Mouse (Mus musculus) lung, adult 2 months (tissue): ENCODE results near the gene Abl2. TPM values are rescaled to one million over a fixed set of nuclear protein-coding genes. Genes with fewer than 3 reads are reported as not detected.

ENCODE experiments used
- DNase-seq: peaks from one replicate; pipeline ENCODE4 v3.0.0; 2022
- H3K4me1 ChIP-seq: fragments of 200-500 bp; 2 replicates; pipeline ENCODE4 v1.6.1; 2011; ENCODE audit warnings: low read length; ENCODE audit not compliant: control insufficient read depth, insufficient read depth
- H3K4me3 ChIP-seq: fragments of 200-500 bp; replicated peaks from 2 replicates; pipeline ENCODE3; 2011; ENCODE audit warnings: low read depth, mild to moderate bottlenecking, control low read depth, low read length; ENCODE audit errors: extremely low read depth
- CTCF ChIP-seq: fragments of 200-500 bp; IDR thresholded peaks from 2 replicates; pipeline ENCODE4 v1.5.1; 2011; ENCODE audit warnings: mild to moderate bottlenecking, low read length, control low read depth; ENCODE audit not compliant: insufficient read depth
- POLR2A ChIP-seq: fragments of 200-500 bp; IDR thresholded peaks from 2 replicates; pipeline ENCODE4 v1.6.1; 2011; ENCODE audit warnings: low read depth, mild to moderate bottlenecking, control low read depth, low read length, borderline replicate concordance; ENCODE audit errors: extremely low read depth
- WGBS: fragments of 180-500 bp; shearing (Covaris S2); methylation state at CpG from one replicate; pipeline ENCODE4 v1.1.7; 2018; 5-methylcytosine and 5-hydroxymethylcytosine counted together
- polyA plus RNA-seq: library from polyadenylated mRNA; depleted of rRNA; stranded (reverse); fragments of >200 nt; gene quantifications from 2 replicates; pipeline ENCODE4 v1.2.3, GENCODE M21; 2012

Abl2 gene
- polyA plus RNA-seq, 1 experiment: 9.8 TPM

- Histone ChIP-seq H3K4me1 (peaks cover 28% of the 10 kb centered on the region), H3K4me3 (no peak overlapping the region)
- 61% methylated on average over 8 of the region's 8 CpGs for WGBS
- DNase-seq: no peak
- TF ChIP-seq CTCF: no peak
- TF ChIP-seq POLR2A: no peak
These were observed 107.2 kb downstream of the Abl2 start for GRCm38 (mm10) chr1:156665777-156666176.

DNA sequence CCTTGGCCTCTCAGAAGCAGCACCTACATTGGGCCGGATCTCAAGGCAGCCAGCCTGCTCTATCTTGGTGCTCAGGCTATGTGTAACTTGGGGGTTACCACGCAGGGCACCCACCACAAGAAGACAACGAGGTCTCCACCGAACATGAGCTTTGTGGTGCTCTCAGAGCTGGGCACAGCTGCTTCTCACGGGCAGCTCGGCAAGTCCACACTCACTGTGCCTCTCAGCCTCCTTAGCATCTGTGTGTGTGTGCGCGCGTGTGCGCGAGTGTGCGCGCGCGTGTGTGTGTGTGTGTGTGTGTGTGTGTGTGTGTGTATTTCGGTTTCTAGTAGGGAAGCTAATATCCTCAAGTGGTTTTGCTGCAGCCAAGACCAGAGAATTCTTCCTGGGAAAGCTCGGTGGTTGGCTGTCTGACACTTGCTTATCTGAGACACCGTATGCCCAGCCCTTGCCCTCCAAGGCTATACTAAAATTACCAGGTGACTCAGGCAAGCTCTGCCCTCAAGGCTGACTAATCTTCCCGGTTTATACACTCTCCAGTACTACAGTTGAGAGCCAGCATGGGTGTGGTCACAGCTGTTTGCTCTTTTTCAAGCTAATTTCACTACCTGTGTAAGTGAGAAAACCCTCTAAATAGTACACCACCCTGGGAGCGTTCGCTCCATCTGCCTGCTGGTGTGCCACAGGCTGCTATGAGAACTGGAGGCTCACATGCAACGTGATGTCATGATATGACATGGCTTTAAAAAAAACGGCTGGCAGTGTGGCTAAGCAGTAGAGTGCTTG is 108.7 kb downstream of the Abl2 start:
- TF ChIP-seq POLR2A (no peak), CTCF (no peak)
- WGBS: 72% methylated on average over 23 of the region's 23 CpGs
- peak; percentile 39 for DNase-seq
- Histone ChIP-seq H3K4me3 (no peak overlapping the region), H3K4me1 (peaks cover 26% of the 10 kb centered on the region)

GRCm38 (mm10) chr1:156668602-156669001 is 110.0 kb downstream of the Abl2 start:
- peak; percentile 29 for DNase-seq
- H3K4me3 ChIP-seq: no peak overlapping the region
- 46% methylated on average over 5 of the region's 5 CpGs for WGBS
- H3K4me1 ChIP-seq: peaks cover 32% of the 10 kb centered on the region
- no peak for TF ChIP-seq POLR2A
- TF ChIP-seq CTCF: no peak

GRCm38 (mm10) chr1:156669208-156669983 is 110.8 kb downstream of the Abl2 start:
- Histone ChIP-seq H3K4me3 (no peak overlapping the region), H3K4me1 (peaks cover 32% of the 10 kb centered on the region)
- TF ChIP-seq CTCF (no peak), POLR2A (0 out of 2 replicates have a peak, but pooled peaks have one; percentile 22)
- 38% methylated on average over 11 of the region's 11 CpGs for WGBS
- peak; percentile 53 for DNase-seq

DNA sequence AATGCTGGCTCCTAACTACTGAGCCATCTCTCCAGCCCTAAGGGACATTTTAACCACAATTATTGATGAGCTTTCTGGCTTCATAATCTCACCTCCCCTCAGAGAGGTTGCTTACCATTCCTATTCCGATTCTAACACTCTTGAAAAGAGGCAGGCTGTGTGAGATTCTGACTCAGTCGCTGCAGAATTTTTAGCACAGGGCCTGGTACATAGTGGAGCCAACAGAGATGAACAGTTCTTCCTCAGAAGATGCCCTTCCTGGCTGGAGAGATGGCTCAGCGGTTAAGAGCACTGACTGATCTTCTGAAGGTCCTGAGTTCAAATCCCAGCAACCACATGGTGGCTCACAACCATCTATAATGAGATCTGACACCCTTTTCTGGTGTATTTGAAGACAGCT is 113.3 kb downstream of the Abl2 start:
- WGBS: 91% methylated on average over 3 of the region's 3 CpGs

DNA sequence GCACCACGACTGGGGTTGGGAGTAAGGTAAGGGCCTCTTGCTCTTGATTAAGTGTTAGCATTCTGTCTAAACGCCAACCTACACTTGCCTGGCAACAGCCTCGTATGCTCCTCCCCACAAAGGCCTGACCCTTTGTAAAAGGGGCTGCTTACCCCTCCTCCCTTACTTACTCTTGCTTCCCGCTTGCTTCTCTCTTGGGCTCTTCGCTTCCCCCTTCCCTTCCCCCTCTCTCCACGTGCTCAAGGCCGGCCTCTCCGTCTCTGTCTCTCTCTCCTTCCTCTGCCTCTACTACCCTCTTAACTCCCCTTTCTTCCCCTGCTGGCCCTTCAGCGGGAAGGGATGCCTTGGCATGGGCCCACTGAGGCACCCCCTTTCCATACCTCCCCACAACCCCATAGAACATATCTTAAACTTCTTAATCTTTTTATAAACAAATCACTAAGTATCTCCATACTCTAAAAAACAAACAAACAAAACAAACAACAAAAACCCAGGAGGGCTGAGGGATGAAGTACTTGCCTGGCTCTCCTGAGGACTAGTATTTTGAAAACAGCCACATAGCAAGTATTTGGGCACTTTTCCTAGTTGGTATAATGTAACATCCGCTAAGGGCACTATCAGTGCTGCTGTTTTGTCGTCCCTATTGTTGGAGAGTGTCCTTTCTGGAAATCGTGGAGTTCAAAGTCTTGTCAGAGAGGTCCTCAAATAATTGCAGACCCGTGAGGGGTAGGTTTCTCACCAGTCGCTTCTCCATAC is 114.3 kb downstream of the Abl2 start:
- 13% methylated on average over 14 of the region's 14 CpGs for WGBS
- TF ChIP-seq CTCF (no peak), POLR2A (no peak)

More for the DNA sequence above, 113.3 kb downstream of the Abl2 start:
- no peak for TF ChIP-seq POLR2A
- TF ChIP-seq CTCF: no peak
- H3K4me1 ChIP-seq: peaks cover 27% of the 10 kb centered on the region
- DNase-seq: no peak
- no peak overlapping the region for H3K4me3 ChIP-seq

GRCm38 (mm10) chr1:156673476-156674194 is 115.0 kb downstream of the Abl2 start:
- peak; percentile 59 for DNase-seq
- 0% methylated on average over 29 of the region's 29 CpGs for WGBS
- Histone ChIP-seq H3K4me3 (peak overlapping the region; percentile 80), H3K4me1 (peaks cover 18% of the 10 kb centered on the region)
- no peak; the same call in 1 of the 2 replicates for TF ChIP-seq POLR2A
- TF ChIP-seq CTCF: no peak

More for the DNA sequence above, 114.3 kb downstream of the Abl2 start:
- peak; percentile 27 for DNase-seq
- Histone ChIP-seq H3K4me3 (peak overlapping the region; percentile 80), H3K4me1 (peaks cover 22% of the 10 kb centered on the region)

- 2% methylated on average over 37 of the region's 37 CpGs for WGBS
- no peak for TF ChIP-seq CTCF
- peak; percentile 53; the same call in 1 of the 2 replicates for TF ChIP-seq POLR2A
- Histone ChIP-seq H3K4me3 (peak within 1 kb of the TSS; percentile 80), H3K4me1 (peaks cover 11% of the 10 kb centered on the region)
- DNase-seq: peak; percentile 85
These were observed 115.8 kb downstream of the Abl2 start, which contains the start of gene Tor3a for GRCm38 (mm10) chr1:156674195-156675000. TSS of gene Tor3a (minus strand) at chr1:156674356.
